Mouse (Mus musculus) embryo, embryonic 11.5 days (tissue): ENCODE measurements around the gene Sp3.
"Not testable (repeated sequence)": the region's sequence is repeated elsewhere in the genome, so short reads cannot be mapped to it uniquely, and the experiment has no call there.

Source experiments
- DNase-seq: peaks from one replicate; pipeline ENCODE4 v3.0.0-alpha.2; 2012; ENCODE audit warnings: low read depth, low spot score

Sp3 gene

GRCm38 (mm10) chr2:72980337-72981074 is at the start of gene Sp3:
Gene Sp3, minus strand, starts transcription at chr2:72980446.
- DNase-seq, result peak; percentile 93

GRCm38 (mm10) chr2:73029846-73030245 is 49.6 kb upstream of the Sp3 start:
- DNase-seq, result no peak

GRCm38 (mm10) chr2:73028019-73028418 is 47.8 kb upstream of the Sp3 start:
- DNase-seq, result no peak

- DNase-seq, result no peak
These were observed 46.9 kb upstream of the Sp3 start for GRCm38 (mm10) chr2:73027126-73027525.

- DNase-seq, result no peak
These were observed 43.6 kb upstream of the Sp3 start for GRCm38 (mm10) chr2:73023803-73024202.

- DNase-seq, result no peak
These were observed 40.8 kb upstream of the Sp3 start for GRCm38 (mm10) chr2:73021046-73021445.

GRCm38 (mm10) chr2:73019371-73020146 is 39.3 kb upstream of the Sp3 start:
- DNase-seq, result no peak

GRCm38 (mm10) chr2:73014063-73014462 is 33.8 kb upstream of the Sp3 start:
- DNase-seq, result not testable (repeated sequence)

GRCm38 (mm10) chr2:73012636-73013035 is 32.4 kb upstream of the Sp3 start:
- DNase-seq, result no peak

GRCm38 (mm10) chr2:73007472-73007871 is 27.2 kb upstream of the Sp3 start:
- no peak for DNase-seq

GRCm38 (mm10) chr2:73005611-73006515 is 25.6 kb upstream of the Sp3 start:
- no peak for DNase-seq

GRCm38 (mm10) chr2:73003751-73004717 is 23.8 kb upstream of the Sp3 start:
- no peak for DNase-seq

GRCm38 (mm10) chr2:73003049-73003448 is 22.8 kb upstream of the Sp3 start:
- DNase-seq, result no peak

- no peak for DNase-seq
These were observed 22.2 kb upstream of the Sp3 start for GRCm38 (mm10) chr2:73002451-73002850.

- DNase-seq, result no peak
These were observed 21.7 kb upstream of the Sp3 start for GRCm38 (mm10) chr2:73001994-73002393.

GRCm38 (mm10) chr2:73000194-73000593 is 19.9 kb upstream of the Sp3 start:
- no peak for DNase-seq

- no peak for DNase-seq
These were observed 17.3 kb upstream of the Sp3 start for GRCm38 (mm10) chr2:72997586-72997985.

GRCm38 (mm10) chr2:72996808-72997378 is 16.6 kb upstream of the Sp3 start:
- no peak for DNase-seq

- DNase-seq, result no peak
These were observed 15.3 kb upstream of the Sp3 start for GRCm38 (mm10) chr2:72995346-72996097.

GRCm38 (mm10) chr2:72994165-72994564 is 13.9 kb upstream of the Sp3 start:
- DNase-seq, result no peak
